Comparison of ENCODE assay signal across 9 mouse cellular contexts in the genomic region with DNA sequence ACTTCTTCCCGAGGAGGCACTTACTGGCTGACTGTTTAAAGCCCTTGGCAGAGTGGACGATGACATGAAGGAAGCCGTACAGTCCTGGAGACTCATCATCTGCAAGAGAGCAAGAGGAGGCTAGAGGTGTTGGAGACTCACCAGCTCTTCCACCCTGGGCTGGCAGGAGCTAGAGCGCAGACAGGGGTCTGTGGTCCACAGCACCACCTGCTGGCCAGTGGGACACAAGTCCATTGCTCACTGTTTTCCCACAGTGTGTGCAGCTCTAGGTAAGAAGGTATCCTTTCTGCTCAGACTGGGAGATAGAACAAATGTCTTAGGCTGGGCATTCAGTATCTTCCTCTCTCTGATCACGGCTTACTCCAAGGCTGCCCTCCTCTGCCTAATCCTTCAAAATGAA. TPM values are rescaled to one million over a fixed set of nuclear protein-coding genes. Genes with fewer than 3 reads are reported as not detected.
DNase-seq lines count a peak whose midpoint lies in the region; ATAC-seq and TF ChIP-seq lines count a peak whose summit lies in the region.
"Had no signal": no experiment of that assay in that cellular context is flagged by ENCODE, and none has a peak within 500 bp of the region (broad histone marks: within the 10 kb centered on the region; RNA-seq: fewer than 3 reads in every experiment).

No protein-coding gene starts in this region.

- H3K4me3 ChIP-seq in CH12.LX (replicated peaks in 1 of 3; ENCODE audit: low read depth in 2 of 3, low read length in 2 of 3, poor library complexity in 1 of 3) = no peak overlapping the region
- no peak overlapping the region for H3K4me3 ChIP-seq in cortical plate, adult 2 months (ENCODE audit: insufficient read depth, low read length)
- H3K4me3 ChIP-seq in heart, embryonic 10.5 days = no peak overlapping the region
- H3K4me3 ChIP-seq: liver, embryonic 15.5 days had no signal

- dilution Hi-C loops in CH12.LX (cut with MboI; ENCODE audit: extremely low pct_ligation_motif_present, extremely low pct_unique_long_range_greater_than_20kb, low sequenced_read_pairs) = no loop called here

- TF ChIP-seq EP300 in CH12.LX (IDR thresholded peaks at IDR 0.05; ENCODE audit: low read length) = no peak

- H3K4me1 ChIP-seq in CH12.LX (ENCODE audit: control insufficient read depth in 1 of 2, insufficient read depth in 2 of 2) = peaks cover 34 to 47% of the 10 kb centered on the region in 2 experiments
- peaks cover under 1% of the 10 kb centered on the region for H3K4me1 ChIP-seq in cortical plate, adult 2 months (ENCODE audit: control insufficient read depth, insufficient read depth, low read length)
- peaks cover 22% of the 10 kb centered on the region for H3K4me1 ChIP-seq in heart, embryonic 10.5 days

- DNase-seq in CH12.LX (ENCODE audit: extremely low read depth) (peak; percentile 83), ZHBTc4 (ENCODE audit: low read depth, low spot score) (peak; percentile 84)
- peak; percentile 89 for DNase-seq in heart, embryonic 10.5 days (ENCODE audit: low spot score)
- peak; percentile 77 to 82 for DNase-seq in kidney, postnatal 25 days
- DNase-seq in lung, postnatal 14 days = peak; percentile 76
- peak; percentile 57 for DNase-seq in right cerebral cortex, postnatal 25 days

- peaks cover 46 to 67% of the 10 kb centered on the region in 2 experiments for H3K36me3 ChIP-seq in CH12.LX (replicated peaks in 1 of 2; ENCODE audit: control insufficient read depth in 1 of 2, insufficient read depth in 1 of 2, low read length in 1 of 2)
- peaks cover 69% of the 10 kb centered on the region for H3K36me3 ChIP-seq in heart, embryonic 10.5 days
- H3K36me3 ChIP-seq: liver, embryonic 15.5 days had no signal

- no peak overlapping the region for H3K27ac ChIP-seq in CH12.LX (ENCODE audit: insufficient read depth, low read depth)
- H3K27ac ChIP-seq in cortical plate, adult 2 months (ENCODE audit: insufficient read depth, low read length) = no peak overlapping the region
- no peak overlapping the region for H3K27ac ChIP-seq in heart, embryonic 10.5 days
- H3K27ac ChIP-seq: liver, embryonic 15.5 days had no signal

- no peaks in the 10 kb centered on the region for H3K79me2 ChIP-seq in CH12.LX (replicated peaks; ENCODE audit: control insufficient read depth, extremely low read depth, insufficient read depth, poor library complexity, severe bottlenecking)

- no peaks in the 10 kb centered on the region for H3K9me3 ChIP-seq in CH12.LX (replicated peaks; ENCODE audit: low read length)
- no peaks in the 10 kb centered on the region for H3K9me3 ChIP-seq in heart, embryonic 10.5 days
- H3K9me3 ChIP-seq: liver, embryonic 15.5 days had no signal

- H3K4me2 ChIP-seq in CH12.LX (ENCODE audit: insufficient read depth, low read depth, poor library complexity, severe bottlenecking) = no peak overlapping the region
- H3K4me2 ChIP-seq: liver, embryonic 15.5 days had no signal

- no peak overlapping the region for H3K9ac ChIP-seq in CH12.LX (ENCODE audit: insufficient read depth, low read depth)
- H3K9ac ChIP-seq: liver, embryonic 15.5 days had no signal

- in situ Hi-C loops in CH12.LX (cut with MboI; ENCODE audit: low pct_ligation_motif_present, low pct_unique_long_range_greater_than_20kb, low sequenced_read_pairs) = loop anchor here (10.0 kb wide), 1 partner anchor 190 kb away; no protein-coding TSS in a partner anchor

- TF ChIP-seq RAD21 in CH12.LX (IDR thresholded peaks at IDR 0.05; ENCODE audit: low read depth, low read length) = peak; percentile 81

- ATAC-seq in inflammation-experienced regulatory T-cells, adult 6 months = no peak

- 42% methylated on average over 5 of the region's 5 CpGs for WGBS in heart, embryonic 10.5 days

- TF ChIP-seq CTCF in CH12.LX (conservative IDR thresholded peaks at IDR 0.05 in 1 of 2, IDR thresholded peaks at IDR 0.05 in 1 of 2; ENCODE audit: low read depth in 2 of 2, low read length in 2 of 2) = peak; percentile 92 to 96
- TF ChIP-seq CTCF in cortical plate, adult 2 months (IDR thresholded peaks at IDR 0.05; ENCODE audit: extremely low read depth, insufficient read depth, low read length) = peak; percentile 91

- no peak for TF ChIP-seq POLR2A in CH12.LX (IDR thresholded peaks at IDR 0.05; ENCODE audit: low read depth, low read length)
- no peak for TF ChIP-seq POLR2A in cortical plate, adult 2 months (IDR thresholded peaks at IDR 0.05; ENCODE audit: extremely low read depth, insufficient read depth, low read length)

- no peaks in the 10 kb centered on the region for H3K27me3 ChIP-seq in CH12.LX (replicated peaks)
- no peaks in the 10 kb centered on the region for H3K27me3 ChIP-seq in heart, embryonic 10.5 days (ENCODE audit: insufficient read depth, poor library complexity, severe bottlenecking)
- H3K27me3 ChIP-seq: liver, embryonic 15.5 days had no signal

TF ChIP-seq in CH12.LX, 34 proteins besides CTCF, POLR2A, EP300 and RAD21:
- TF ChIP-seq SMC3 (IDR thresholded peaks at IDR 0.05; ENCODE audit: low read depth, low read length) (peak; percentile 84), NRF1 (IDR thresholded peaks at IDR 0.05; ENCODE audit: low read depth, low read length) (no peak), MYC (IDR thresholded peaks at IDR 0.05; ENCODE audit: low read depth, low read length) (no peak)

RNA-seq across cellular contexts. Expression of a gene that starts 47.7 kb away (rescaled TPM):
- total RNA-seq in CH12.LX (2012; rRNA removed) (53.8 and 65.2 TPM in 2 replicates), CH12.LX (2014; rRNA removed) (81.4 and 81.5 TPM in 2 replicates)
- polyA plus RNA-seq in CH12.LX (2012; ENCODE audit: insufficient read length, low read depth) = 44.6 and 62.5 TPM in 2 replicates
- 28.3 and 28.7 TPM in 2 replicates for polyA plus RNA-seq in cortical plate, adult 2 months (2012; rRNA removed)
- polyA plus RNA-seq in heart, embryonic 10.5 days (2016; fragmentation: Nextera tagmentation; extraction: Ambion mirVana) = 120 and 129 TPM in 2 replicates
- polyA plus RNA-seq in inflammation-experienced regulatory T-cells, adult 6 months (2017; shearing (Covaris generic)) = 10 to 100 TPM; 60.7 to 86.9 (median 76.3) TPM

RNA-seq across cellular contexts. Expression of a gene that starts 55.6 kb away (rescaled TPM):
- total RNA-seq in CH12.LX (2012; rRNA removed) = 16.5 and 19.2 TPM in 2 replicates
- total RNA-seq in CH12.LX (2014; rRNA removed) = 12.9 and 15.3 TPM in 2 replicates
- polyA plus RNA-seq in CH12.LX (2012; ENCODE audit: insufficient read length, low read depth) = 24.8 and 25.0 TPM in 2 replicates
- 8.0 and 9.2 TPM in 2 replicates for polyA plus RNA-seq in cortical plate, adult 2 months (2012; rRNA removed)
- 27.9 and 34.5 TPM in 2 replicates for polyA plus RNA-seq in heart, embryonic 10.5 days (2016; fragmentation: Nextera tagmentation; extraction: Ambion mirVana)
- polyA plus RNA-seq in inflammation-experienced regulatory T-cells, adult 6 months (2017; shearing (Covaris generic)) = 1 to 10 TPM; 1.1 to 2.0 (median 1.6) TPM
